ENCODE assay signal across 8 mouse cellular contexts in genomic region chr5:24348546-24348945, GRCm38 (mm10). TPM values are rescaled to one million over a fixed set of nuclear protein-coding genes. Genes with fewer than 3 reads are reported as not detected.
DNase-seq lines count a peak whose midpoint lies in the region; ATAC-seq and TF ChIP-seq lines count a peak whose summit lies in the region.

No protein-coding gene starts in this region.

- H3K27me3 ChIP-seq in hindbrain, embryonic 11.5 days (ENCODE audit: control insufficient read depth, insufficient read depth, low read length), result peaks cover 12% of the 10 kb centered on the region; the same call in 1 of the 2 replicates
- peaks cover 67% of the 10 kb centered on the region for H3K27me3 ChIP-seq in liver, embryonic 15.5 days

- no peaks in the 10 kb centered on the region for H3K9me3 ChIP-seq in hindbrain, embryonic 11.5 days (ENCODE audit: control insufficient read depth, low read length)
- no peaks in the 10 kb centered on the region for H3K9me3 ChIP-seq in liver, embryonic 15.5 days (replicated peaks)

- H3K9ac ChIP-seq in hindbrain, embryonic 11.5 days (ENCODE audit: low read depth, low read length), result peak overlapping the region; percentile 62
- no peak overlapping the region for H3K9ac ChIP-seq in liver, embryonic 15.5 days

- H3K4me3 ChIP-seq in layer of hippocampus, adult 2 months, result peak overlapping the region; percentile 60
- H3K4me3 ChIP-seq in hindbrain, embryonic 11.5 days (ENCODE audit: low read depth, low read length), result peak overlapping the region; percentile 47
- peak overlapping the region; percentile 47 for H3K4me3 ChIP-seq in liver, embryonic 15.5 days (replicated peaks)

- no peak for DNase-seq in layer of hippocampus, adult 2 months (ENCODE audit: low spot score in 2 of 2)
- DNase-seq in layer of hippocampus, postnatal 10 days (ENCODE audit: low spot score in 2 of 2), result no peak
- peak; percentile 41 to 57 for DNase-seq in cerebellum, postnatal 25 days
- no peak for DNase-seq in hindbrain, embryonic 11.5 days (ENCODE audit: low spot score)
- peak; percentile 68 for DNase-seq in retina, postnatal 1 day
- DNase-seq in layer of hippocampus, adult 11-12 months (ENCODE audit: low spot score), result no peak
- DNase-seq in right cerebral cortex, adult 2 months (ENCODE audit: low spot score in 2 of 2), result no peak

- H3K4me2 ChIP-seq in hindbrain, embryonic 11.5 days (replicated peaks; ENCODE audit: low read depth, low read length), result peak overlapping the region; percentile 99
- H3K4me2 ChIP-seq in liver, embryonic 15.5 days, result peak overlapping the region; percentile 77

- ATAC-seq in hindbrain, embryonic 11.5 days (ENCODE audit: low FRiP score), result no peak
- no peak for ATAC-seq in liver, embryonic 15.5 days (ENCODE audit: insufficient read depth)

- H3K27ac ChIP-seq in layer of hippocampus, adult 2 months, result no peak overlapping the region; the same call in 1 of the 2 replicates
- peak overlapping the region; percentile 60 for H3K27ac ChIP-seq in hindbrain, embryonic 11.5 days (ENCODE audit: low read depth, low read length)
- H3K27ac ChIP-seq in liver, embryonic 15.5 days (replicated peaks), result no peak overlapping the region

- under 1% methylated on average over 30 of the region's 30 CpGs for WGBS in hindbrain, embryonic 11.5 days
- under 1% methylated on average over 30 of the region's 30 CpGs for WGBS in liver, embryonic 15.5 days (ENCODE audit: insufficient replicate concordance)

- TF ChIP-seq CTCF in layer of hippocampus, adult 2 months (conservative IDR thresholded peaks at IDR 0.05), result no peak

- H3K4me1 ChIP-seq in hindbrain, embryonic 11.5 days (replicated peaks; ENCODE audit: control insufficient read depth, insufficient read depth, low read length), result peaks cover 31% of the 10 kb centered on the region
- peaks cover 64% of the 10 kb centered on the region for H3K4me1 ChIP-seq in liver, embryonic 15.5 days (replicated peaks)

- no peaks in the 10 kb centered on the region for H3K36me3 ChIP-seq in hindbrain, embryonic 11.5 days (ENCODE audit: control insufficient read depth, insufficient read depth, low read length)
- H3K36me3 ChIP-seq in liver, embryonic 15.5 days (replicated peaks), result no peaks in the 10 kb centered on the region

RNA-seq across cellular contexts. Expression of gene Kcnh2, which starts 2.9 kb away (rescaled TPM):
- 10 to 100 TPM; 21.7 to 23.6 TPM for total RNA-seq in layer of hippocampus, adult 2 months (2021)
- 10 to 100 TPM; 15.0 to 18.6 TPM for total RNA-seq in layer of hippocampus, postnatal 10 days (2021)
- polyA plus RNA-seq in hindbrain, embryonic 11.5 days (2014; fragmentation: Nextera tagmentation; extraction: Ambion mirVana), result 11.9 and 12.3 TPM in 2 replicates
- 0.35 and 0.68 TPM in 2 replicates for polyA plus RNA-seq in liver, embryonic 15.5 days (2015; fragmentation: Nextera tagmentation; extraction: Ambion mirVana)

RNA-seq across cellular contexts. Expression of gene Nos3, which starts 16.1 kb away (rescaled TPM):
- total RNA-seq in layer of hippocampus, adult 2 months (2021), result 1 to 10 TPM; 6.6 to 7.8 TPM
- total RNA-seq in layer of hippocampus, postnatal 10 days (2021), result 10 to 100 TPM; 10.1 to 11.8 TPM
- polyA plus RNA-seq in hindbrain, embryonic 11.5 days (2014; fragmentation: Nextera tagmentation; extraction: Ambion mirVana), result 4.5 and 5.2 TPM in 2 replicates
- 2.1 and 2.5 TPM in 2 replicates for polyA plus RNA-seq in liver, embryonic 15.5 days (2015; fragmentation: Nextera tagmentation; extraction: Ambion mirVana)

RNA-seq across cellular contexts. Expression of gene Atg9b, which starts 43.4 kb away (rescaled TPM):
- total RNA-seq in layer of hippocampus, adult 2 months (2021), result 1 to 10 TPM; 3.0 to 3.2 TPM
- 1 to 10 TPM; 5.0 to 5.2 TPM for total RNA-seq in layer of hippocampus, postnatal 10 days (2021)
- polyA plus RNA-seq in hindbrain, embryonic 11.5 days (2014; fragmentation: Nextera tagmentation; extraction: Ambion mirVana), result 0.12 and 0.28 TPM in 2 replicates
- 0.58 and 2.2 TPM in 2 replicates for polyA plus RNA-seq in liver, embryonic 15.5 days (2015; fragmentation: Nextera tagmentation; extraction: Ambion mirVana)

RNA-seq across cellular contexts. Expression of gene Abcb8, which starts 44.9 kb away (rescaled TPM):
- 10 to 100 TPM; 50.8 to 57.0 TPM for total RNA-seq in layer of hippocampus, adult 2 months (2021)
- total RNA-seq in layer of hippocampus, postnatal 10 days (2021), result 10 to 100 TPM; 40.0 to 53.1 TPM
- 29.7 and 31.7 TPM in 2 replicates for polyA plus RNA-seq in hindbrain, embryonic 11.5 days (2014; fragmentation: Nextera tagmentation; extraction: Ambion mirVana)
- polyA plus RNA-seq in liver, embryonic 15.5 days (2015; fragmentation: Nextera tagmentation; extraction: Ambion mirVana), result 25.6 and 30.8 TPM in 2 replicates

Comparison
In these comparisons a context has a peak if more than half of its experiments do, and no peak if none do; other contexts are left out.
1. DNase-seq: peak in cerebellum, postnatal 25 days (2 of 2) and retina, postnatal 1 day (single experiment); none in layer of hippocampus, adult 2 months (0 of 2), layer of hippocampus, postnatal 10 days (0 of 2), hindbrain, embryonic 11.5 days (single experiment), layer of hippocampus, adult 11-12 months (single experiment) and right cerebral cortex, adult 2 months (0 of 2).
2. Peak in every context shown above with its lines, with median percentiles within 50 percentile points of each other: H3K4me3 ChIP-seq.